Mouse (Mus musculus) cerebellum, postnatal 36 days (tissue): ENCODE measurements at regions not wholly inside any gene's neighbourhood (a gene's known extent, or its start where the extent isn't known, plus 50 kb on each side); places are given as distances from the start of the nearest gene placed in this dataset.

Experiments used
- DNase-seq, 2 experiments: peaks; one replicate each; pipeline ENCODE4 v3.0.0; 2021 to 2022; ENCODE audit warnings: mixed read lengths in 2 of 2

DNA sequence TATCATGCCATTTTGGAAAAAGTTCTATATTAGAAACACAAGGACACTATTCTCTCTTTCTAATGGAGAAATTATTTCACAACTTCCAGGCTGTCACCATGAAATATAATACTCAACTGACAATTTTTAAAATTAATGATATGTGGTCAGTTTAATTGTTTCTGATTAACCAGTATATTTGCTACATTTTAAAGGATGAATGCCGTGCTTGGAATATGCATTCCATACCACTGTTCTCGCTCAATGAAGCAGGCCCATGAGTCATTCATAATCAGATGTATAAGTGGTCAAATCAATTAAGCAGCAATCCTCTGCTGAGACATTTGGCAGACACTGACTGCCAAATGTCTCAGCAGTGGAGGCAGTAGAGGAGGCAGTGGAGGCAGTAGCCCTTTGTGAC, 283.4 kb upstream of the Gpc5 start:
- DNase-seq, result no peak

DNA sequence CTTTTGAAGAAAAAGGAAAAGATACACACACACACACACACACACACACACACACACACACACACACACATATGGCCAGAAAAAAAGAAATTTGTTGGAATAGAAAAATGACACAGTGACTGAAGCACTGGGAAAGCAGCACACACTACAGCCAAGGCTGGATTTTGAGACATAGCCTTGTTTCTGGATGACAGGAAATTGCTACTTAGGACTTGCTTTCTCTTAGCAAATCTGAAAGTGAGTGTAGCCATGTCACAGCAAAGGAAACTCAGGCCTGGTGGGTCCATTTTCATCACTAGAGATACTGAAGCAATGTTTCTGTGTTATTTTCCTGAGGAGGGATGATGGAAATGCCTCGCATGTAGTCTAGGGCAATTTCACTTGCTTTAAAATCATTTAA, 271.3 kb upstream of the Gpc5 start:
- DNase-seq, result no peak

DNA sequence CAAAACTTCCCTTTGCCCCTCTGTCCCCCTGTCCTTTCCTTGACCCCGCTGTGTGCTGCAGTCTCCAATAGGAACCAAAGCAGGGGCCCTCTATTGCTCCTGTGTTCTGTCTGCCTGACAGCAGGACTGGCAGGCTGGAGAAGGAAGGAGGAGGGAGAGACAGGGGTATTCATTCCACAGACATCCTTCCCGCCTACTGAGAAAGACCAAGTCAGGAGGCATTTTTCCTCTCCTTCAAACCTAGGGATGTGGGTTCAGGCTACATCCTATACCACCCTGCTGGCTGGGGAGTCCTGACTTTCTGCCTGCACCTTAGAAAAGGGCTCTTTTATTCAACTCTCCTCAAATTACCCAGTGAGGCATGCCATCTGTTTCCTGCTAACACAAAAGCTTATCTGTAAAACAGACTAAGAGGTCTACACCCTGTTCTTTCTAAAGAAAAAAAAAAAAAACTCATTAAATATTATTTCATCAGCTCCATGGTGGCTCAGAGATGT, 270.9 kb upstream of the Gpc5 start:
- DNase-seq, result no peak

DNA sequence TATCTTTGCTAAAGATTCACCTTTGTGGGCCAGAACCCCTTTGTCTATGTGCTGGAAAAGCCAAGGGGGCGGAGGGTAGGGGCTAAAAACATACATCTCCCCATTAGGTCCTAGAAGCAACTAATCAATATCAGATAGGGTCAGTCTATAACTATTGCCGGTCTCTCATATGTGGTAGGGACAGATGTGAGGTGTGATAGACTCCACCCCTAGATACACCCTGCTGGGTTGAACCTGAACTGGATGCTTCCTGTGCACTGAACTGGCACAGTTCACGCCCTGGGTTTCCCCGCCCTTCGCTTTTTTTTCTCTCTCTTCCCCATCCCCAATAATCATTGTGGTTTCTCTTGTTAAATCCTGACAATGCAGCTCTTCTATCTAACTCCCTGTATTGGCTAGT, 270.3 kb upstream of the Gpc5 start:
- DNase-seq, result no peak

DNA sequence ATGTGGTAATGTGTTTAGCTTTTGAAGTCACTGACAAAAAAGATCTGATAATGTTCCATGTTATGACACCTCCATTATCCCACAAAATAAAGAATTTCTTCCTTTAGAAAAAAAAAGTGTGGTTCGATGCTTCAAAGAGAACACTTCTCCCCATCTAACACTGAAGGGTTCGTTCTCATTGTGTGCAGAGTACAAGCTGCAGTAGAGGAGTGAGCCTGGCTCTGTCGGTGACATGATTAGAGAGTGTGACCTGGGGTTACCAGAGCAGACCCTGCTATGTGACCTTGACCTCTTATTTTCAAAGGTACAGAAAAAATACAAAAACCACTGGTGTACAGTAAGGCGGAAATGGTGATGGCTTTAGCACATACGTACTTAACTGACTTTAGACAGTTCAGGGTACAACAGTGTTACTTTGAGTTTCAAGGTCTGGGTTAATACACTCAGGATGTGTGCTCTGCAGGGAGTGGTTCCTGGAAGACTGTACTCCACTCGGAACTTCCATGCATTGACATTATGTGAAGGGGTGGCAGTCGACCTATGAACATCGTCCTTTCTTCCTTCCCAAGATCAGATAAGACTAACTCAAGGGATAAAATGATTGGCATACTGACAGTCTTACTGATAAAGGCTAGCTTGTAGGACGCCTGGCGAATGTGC, 265.2 kb upstream of the Gpc5 start:
- DNase-seq, result no peak

DNA sequence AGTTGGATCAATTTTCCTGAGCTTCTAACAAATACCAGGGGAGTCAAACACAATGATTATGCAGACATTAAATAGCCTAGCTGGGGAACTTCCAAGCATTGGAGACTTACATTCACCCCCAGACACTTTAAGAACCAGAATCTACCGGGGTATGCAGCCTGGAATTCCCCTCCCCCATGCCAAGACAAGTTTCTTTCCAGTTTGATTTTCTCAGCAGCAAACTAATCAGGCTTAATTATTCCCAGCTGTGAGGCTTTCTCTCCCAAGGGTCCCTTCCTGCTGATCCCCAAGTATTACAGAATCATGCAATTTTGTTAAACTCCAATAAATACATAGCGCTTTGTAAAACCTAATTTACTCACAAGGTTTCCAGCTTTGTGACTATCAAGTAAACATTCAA, 262.7 kb upstream of the Gpc5 start:
- DNase-seq, result no peak

DNA sequence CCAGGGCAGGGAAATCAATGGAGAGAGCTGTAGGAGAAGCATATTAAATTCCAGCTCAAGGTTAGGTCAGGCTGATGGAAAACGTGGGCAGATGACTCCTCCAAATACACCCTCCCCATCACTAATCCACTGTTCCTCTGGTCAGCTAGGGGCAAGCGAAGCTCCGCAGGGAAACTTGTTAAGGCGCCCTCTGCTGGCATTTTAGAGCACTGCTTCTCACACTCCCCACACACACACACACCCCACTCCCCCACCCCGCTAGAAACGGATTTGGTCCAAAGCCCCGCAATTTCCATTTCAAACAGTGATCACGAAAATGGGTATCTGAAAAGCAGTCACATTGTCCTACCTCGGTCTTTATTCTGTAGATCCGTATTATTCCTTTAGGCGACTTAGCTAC, 259.0 kb upstream of the Gpc5 start:
- no peak for DNase-seq

DNA sequence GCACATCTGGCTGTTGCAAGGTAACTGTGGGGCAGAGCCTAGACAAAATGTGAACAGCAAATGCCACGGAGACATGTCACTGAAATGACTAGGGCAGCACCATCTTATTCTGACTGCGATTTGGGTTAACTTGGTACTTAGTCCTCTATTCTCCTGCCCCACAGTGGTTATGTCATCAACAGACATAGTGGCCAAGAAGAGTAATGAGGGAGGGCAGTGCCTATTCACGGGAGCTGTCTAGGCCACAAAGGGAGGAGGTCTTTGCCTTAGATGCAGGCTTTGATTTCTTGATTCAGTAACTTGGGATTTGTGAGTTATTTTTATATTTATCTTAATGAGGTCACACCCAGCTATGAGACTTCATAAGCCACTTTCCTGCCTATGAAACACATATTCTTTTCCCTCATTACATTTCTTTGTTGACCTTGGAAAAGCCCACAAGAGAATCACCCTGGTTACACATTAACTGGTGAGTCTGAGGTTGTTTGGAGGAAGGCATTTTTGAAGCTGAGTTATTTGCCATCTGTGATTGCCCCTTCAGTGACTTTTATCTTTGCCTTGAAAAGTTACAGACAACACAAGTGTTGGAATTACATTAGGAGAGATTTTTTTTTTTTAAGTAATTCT, 255.2 kb upstream of the Gpc5 start:
- DNase-seq, result no peak

DNA sequence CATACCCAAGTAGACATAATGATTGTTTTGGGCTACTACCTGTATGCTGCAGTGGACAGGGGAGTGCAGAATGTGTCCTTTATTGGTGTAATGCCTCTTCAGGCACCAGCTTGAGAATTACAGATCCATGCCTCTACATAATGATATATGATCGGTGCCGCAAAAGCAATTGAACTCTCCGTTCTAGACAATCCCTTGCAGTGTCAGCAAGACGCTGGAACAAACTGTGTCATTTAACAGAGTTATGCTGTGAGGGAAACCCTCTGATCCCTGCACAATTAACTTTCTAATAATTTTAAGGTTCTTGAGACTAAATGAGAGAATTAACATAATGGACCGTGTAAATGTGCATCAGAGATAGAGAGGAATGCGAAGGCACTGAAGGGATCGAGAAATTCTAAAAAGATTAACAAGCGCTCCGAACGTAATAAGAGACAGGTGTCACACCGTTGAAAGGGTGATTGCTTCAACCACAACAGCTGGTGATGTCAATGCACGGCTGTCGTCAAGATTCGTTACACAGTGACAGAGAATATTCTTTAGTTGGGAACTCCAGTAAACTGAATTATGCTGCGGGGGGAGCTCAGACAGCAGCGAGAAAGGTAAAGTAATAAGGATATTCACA, 254.3 kb upstream of the Gpc5 start:
- DNase-seq, result no peak

DNA sequence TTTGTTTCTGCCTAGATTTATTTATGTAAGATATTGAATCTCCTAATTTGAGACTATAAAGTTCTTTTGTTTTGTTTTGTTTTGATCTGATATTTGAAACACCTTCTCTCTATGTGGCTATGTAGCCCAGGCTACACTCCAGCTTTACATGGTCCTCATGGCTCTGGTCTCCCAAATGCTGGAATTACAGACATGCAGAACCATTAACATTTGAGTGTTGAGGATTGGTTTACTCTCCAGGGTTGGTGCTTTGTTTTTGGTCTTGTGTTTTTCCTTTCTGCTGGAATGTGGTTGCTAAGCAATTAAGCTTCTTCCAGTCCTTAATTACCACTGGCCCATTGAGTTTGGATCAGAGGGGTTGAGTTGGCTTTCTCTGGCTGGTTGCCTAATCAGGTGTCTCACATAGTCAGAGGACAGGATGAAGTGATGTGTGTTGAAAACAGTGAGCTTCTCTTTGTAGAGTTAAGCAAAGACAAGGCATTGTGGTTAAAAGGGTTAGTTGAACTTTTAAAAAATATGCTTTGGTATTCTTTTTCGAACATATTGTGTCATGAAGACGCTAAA, 252.6 kb upstream of the Gpc5 start:
- no peak for DNase-seq

DNA sequence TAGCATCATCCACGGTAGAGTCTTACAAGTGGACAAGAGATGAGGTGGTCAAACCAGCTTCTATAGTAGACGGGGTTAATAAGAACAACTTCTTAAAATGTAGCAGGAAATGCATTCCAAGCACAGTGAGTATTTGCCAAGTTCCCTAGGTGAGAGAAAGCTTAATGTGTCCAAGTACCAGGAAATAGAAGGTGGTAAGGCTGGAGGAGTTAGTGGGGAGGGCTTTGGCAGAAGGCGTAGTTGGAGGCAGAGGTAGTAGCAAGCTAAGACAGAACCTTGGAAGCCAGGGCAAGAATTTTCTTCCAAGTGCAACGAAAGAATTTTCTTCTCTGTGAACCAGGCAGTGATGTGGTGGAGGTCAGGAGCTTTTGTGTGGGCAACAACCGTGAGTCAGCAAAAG, 251.2 kb upstream of the Gpc5 start:
- no peak for DNase-seq

DNA sequence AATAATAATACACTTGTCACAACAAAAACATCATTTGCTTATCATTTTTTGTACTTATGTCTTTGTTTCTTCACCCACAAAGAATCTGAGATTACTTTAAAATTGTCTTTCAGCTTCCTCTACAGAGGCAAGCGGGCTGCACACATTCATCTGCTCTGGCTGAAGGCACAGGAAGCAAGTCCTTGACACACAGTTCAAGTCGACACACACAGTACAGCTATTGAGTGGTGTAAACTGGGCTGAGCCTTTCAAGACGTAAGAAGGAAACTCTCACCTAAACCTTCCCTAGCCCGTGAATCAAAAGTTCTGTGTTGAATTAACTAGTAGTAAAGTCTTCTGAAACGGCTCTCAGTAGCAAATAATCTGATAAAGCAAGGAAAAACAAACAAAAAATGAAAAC, 250.5 kb upstream of the Gpc5 start:
- no peak for DNase-seq

DNA sequence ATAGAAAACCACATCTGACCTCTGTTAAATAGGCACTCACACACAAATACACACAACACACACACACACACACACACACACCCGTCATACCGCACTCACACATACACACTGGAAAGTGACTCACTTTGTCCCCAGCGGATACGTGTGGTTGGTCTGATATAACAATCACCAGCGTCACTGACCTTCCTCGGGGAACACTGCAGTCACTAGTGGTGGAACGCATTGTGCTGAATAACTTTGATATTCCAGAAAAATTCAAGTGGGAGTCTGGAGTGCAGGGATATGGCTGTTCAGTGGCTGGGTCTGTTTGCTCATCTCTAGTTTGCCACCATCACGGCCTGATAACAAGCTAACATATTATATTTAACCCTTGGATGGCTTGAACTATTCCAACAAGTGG, 249.7 kb upstream of the Gpc5 start:
- no peak for DNase-seq

DNA sequence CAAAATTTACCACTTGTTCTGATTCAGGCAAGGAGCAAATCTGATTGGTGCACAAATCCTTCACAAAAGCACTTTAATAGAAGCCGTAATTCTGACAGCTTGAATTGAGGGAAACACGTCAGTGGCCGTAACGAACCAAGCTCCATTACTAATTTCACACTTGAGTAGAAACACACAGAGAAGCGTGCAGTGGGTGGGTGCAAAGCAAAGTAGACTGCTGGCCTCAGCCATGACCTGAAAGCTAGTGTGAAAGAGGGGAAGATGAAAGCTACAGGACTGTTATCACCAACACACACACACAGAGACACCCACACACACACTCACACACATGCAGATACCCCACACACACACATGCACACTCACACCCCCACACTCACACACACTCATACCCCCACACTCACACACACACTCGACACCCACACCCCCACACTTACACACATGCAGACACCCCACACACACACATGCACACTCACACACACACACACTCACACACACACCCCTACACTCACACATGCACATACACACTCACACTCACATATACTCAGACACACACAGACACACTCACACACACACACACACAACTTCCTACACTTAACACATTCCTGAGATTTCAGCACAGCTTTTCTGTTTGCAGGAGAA, 248.8 kb upstream of the Gpc5 start:
- no peak for DNase-seq

DNA sequence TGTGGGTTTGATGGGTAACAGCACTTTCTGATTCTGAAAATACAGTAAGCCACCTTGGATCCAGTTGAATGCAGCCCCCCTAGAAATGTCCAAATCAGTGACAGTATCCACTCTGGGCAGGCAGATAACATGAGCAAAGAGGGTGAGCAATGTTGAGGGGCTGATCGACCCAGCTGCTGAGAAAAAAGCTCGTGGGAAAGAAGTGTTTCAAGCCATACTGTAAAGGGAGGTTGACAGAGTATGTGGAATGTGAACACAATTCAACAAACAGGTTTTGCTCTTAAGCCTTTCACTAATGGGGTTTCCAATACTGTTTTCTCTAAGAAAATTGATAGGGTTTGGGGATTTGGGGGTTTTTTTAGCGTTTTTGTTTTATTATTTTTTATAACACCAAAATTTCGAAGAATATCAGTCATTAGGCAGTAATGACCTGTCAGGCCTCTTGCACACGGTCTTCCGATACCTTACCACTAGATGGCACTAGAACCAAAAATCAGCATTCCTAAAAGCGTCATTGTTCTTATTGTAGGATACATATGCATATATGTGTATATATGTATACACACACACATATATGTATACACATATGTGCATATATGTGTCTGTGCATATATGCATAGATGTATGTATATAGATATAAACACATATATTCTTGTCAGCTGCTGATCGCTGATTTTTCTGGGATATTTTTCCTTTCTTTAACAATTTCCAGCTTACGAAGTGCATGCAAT, 237.5 kb upstream of the Gpc5 start:
- DNase-seq, result no peak

DNA sequence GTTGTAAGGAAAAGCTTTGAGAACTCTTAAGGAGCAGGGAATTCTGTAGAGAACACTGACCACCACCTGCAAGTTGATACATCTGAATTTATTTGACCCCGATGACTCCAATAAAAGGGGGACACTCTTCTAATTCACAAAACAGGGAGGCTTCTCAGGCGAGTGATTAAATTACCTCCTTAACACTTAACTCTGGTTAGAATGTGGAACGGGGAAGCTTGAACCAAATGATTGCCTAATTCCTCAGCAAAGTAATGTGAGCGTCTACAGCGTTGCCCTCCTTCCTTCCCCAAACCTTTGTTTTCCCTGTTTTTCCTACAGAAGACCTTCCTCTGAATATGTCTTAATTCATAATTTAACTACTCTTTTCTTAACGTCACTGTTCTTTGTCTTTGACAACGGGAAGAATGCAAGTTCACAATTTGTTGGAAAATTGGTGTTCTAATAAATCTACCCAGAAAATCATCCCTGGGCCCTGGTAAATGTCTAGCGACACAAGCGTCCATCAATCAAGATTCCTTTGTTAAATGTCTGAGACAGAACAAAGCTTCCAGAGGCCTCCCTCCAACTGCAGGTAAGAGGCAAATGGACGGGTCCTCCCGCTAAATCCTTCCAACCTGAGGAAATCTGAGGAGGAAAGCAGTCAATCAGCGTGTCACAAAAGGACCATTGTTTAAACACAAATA, 236.8 kb upstream of the Gpc5 start:
- no peak for DNase-seq

DNA sequence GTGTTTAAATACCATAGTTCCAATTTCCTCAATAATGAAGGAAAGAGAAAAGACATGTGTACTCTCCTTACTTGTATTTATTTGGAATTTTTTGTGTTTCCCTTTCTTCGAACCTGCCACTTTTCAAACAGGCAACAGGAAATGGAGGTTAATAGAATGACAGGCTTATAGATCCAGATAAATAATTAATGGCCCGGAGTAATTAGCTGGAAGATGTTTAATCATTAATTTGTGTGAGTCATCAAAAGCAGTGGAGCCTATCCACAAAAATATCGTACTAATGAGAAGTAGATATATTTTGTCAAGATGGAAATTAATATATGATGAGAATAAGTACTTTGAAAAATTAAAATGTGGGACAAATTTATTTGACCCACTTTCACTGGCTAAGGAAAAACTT, 236.3 kb upstream of the Gpc5 start:
- no peak for DNase-seq

DNA sequence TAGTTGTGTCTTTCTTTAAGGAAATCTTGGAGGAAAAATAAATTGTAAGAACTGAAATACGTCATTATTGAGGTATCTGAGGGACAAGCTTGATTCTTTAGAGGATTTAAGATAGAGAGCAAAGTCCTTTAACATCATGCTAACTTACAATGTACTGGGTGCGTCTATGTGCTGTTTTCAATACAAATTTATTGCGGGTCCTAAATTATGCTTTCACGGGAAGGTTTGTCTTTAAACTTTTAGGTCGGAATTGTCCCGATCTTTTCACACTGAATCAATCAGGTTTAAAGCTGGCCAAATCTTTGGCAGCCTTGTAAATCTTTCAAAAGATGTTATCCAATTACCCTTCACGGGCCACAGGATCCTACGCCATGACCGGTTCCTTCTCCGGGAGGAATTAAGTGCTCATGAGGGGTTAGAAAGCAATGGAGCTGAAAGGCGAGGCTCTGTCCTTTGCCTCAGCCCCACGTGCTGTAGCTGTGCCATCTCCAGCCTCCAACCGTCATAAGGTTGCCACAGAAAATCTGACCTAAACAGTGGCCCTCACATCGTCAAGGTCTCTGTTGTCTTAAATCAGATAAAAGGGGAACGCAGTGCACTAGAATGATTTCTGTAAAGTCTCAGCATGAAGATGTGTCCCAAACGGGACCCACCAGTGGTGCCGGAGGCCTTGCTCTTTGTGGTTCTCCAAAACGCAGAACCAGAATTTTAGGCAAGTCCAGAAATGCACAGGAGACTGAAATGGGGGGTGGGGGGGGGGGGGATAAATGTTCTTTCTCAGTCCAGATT, 235.6 kb upstream of the Gpc5 start:
- DNase-seq, result no peak

DNA sequence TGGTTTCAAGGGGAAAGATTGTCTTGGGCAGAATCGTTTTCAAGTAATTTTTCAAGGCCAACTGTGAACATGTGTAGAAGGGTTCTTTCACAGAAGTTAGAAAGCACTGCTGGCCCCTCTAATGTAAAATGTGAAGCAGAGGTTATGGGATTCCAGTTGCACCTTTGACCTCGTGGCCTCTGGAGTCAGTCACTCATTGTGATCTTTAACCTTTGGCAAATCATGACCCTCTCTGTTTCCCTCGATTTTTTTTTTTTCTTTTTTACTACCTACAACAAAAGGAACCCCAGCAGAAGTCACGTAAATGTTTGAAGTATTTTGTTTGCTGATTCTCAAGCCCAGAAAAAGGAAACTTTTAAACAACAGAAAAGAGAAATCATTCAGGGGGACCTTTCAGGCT, 234.8 kb upstream of the Gpc5 start:
- no peak for DNase-seq

DNA sequence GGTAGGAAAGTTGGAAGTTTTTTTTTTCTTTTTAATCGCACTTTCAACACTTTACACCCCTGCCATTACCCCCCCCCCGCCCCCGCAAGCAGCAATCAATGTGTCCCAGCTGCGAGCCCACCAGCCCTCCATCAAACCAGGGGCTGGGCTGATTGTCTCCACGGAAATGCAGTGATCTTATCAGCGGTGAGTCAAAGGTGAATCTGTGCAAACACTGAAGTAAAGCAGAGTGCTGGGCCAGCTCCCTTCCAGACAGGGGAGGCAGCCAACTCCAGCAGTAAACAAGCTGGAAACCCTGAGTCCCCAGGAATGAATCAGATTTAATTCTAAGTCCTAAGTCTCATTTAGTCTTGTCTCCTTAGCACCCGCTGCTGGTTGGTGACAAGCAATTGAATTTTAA, 234.3 kb upstream of the Gpc5 start:
- no peak for DNase-seq

DNA sequence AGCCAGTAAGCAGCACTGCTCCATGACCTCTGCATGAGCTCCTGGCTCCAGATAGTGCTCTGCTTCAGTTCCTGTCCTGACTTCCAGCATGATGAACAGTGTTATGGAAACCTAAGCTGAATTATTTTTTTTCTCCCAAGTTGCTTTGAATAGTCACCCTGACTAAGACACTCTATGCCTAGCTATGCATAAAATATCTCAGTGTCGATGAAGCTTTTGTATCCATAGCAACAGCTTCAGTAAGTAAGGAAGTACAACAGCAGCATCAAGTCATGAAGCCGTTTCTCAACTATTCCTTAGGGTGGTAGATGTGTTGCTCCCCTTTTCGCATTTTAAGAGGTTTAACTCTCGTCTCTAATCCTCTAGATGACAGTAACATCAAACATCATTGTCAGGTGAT, 228.4 kb upstream of the Gpc5 start:
- no peak for DNase-seq

DNA sequence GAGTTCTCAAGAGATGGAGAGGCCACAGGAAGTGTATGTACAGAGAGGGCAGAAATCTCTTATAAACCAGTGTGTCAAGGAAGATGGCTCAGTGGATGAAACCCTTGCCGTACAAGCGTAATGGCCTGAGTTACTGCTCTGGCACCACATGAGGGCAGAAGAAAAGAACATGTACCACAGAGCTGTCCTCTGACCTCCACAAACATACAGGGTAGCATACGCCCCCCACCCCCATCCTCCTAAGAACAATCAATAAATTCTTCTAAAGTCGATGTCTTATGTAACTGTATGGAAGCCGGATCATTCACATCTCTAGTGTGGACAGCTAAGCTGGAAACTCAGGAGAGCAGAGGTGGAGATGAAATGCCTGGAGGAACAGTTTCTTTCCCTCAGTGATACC, 227.9 kb upstream of the Gpc5 start:
- no peak for DNase-seq
